Mouse (Mus musculus) liver, embryonic 14.5 days (tissue): ENCODE data around the gene Olfr235.

Source experiments
- CTCF ChIP-seq: IDR thresholded peaks from 2 replicates; pipeline ENCODE4 v1.5.1; 2016; ENCODE audit warnings: antibody characterized with exemption, low read depth, control low read depth
- EP300 ChIP-seq: IDR thresholded peaks from 2 replicates; pipeline ENCODE4 v1.6.1; 2016; ENCODE audit warnings: antibody characterized with exemption, low read depth

DNA sequence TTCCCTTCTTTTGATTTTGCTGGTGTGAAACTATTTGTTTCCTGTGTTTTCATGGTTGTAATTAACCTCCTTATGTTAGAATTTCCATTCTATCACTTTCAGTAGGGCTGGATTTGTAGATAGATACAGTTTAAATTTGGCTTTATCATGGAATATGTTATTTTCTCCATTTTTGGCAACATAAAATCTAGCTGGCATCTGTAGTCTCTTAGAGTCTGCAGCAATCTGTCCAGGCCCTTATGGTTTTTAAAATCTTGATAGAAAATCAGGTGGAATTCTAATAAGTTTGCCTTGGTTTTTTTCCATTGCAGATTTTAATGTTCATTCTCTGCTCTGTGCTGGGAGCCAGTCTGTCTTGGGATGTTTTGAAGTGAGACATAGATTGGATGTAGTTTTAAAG, 32.1 kb downstream of the Olfr235 start:
- TF ChIP-seq CTCF (no peak), EP300 (no peak)
